Mouse (Mus musculus) intestine, postnatal 0 days (tissue): ENCODE results near the gene Gpc3. TPM values are rescaled to one million over a fixed set of nuclear protein-coding genes. Genes with fewer than 3 reads are reported as not detected.
"Not testable (repeated sequence)": the region's sequence is repeated elsewhere in the genome, so short reads cannot be mapped to it uniquely, and the experiment has no call there.

Experiments
- ATAC-seq: fragments of 200-750 bp; cut with Nextera tagmentation; 2 replicates; pipeline ENCODE4 v1.8.0; 2017; ENCODE audit warnings: mild to moderate bottlenecking, moderate TSS enrichment, moderate library complexity
- H3K27ac ChIP-seq: fragments of 300-500 bp; sonication (generic); 2 replicates; pipeline ENCODE4 v1.5.1; 2014; ENCODE audit warnings: mild to moderate bottlenecking, low read depth, low read length, moderate library complexity
- H3K27me3 ChIP-seq: fragments of 300-500 bp; sonication (generic); replicated peaks from 2 replicates; pipeline ENCODE4 v1.6.1; 2014; ENCODE audit warnings: low read length, mixed read lengths; ENCODE audit not compliant: control insufficient read depth, insufficient read depth
- H3K36me3 ChIP-seq: fragments of 300-500 bp; sonication (generic); 2 replicates; pipeline ENCODE4 v1.6.1; 2014; ENCODE audit warnings: mild to moderate bottlenecking, moderate library complexity; ENCODE audit not compliant: control insufficient read depth, insufficient read depth
- H3K4me1 ChIP-seq: fragments of 300-500 bp; sonication (generic); replicated peaks from 2 replicates; pipeline ENCODE4 v1.6.1; 2014; ENCODE audit warnings: antibody characterized with exemption, low read length, mixed read lengths; ENCODE audit not compliant: control insufficient read depth, insufficient read depth
- H3K4me2 ChIP-seq: fragments of 300-500 bp; sonication (generic); replicated peaks from 2 replicates; pipeline ENCODE4 v1.6.1; 2014; ENCODE audit warnings: low read depth, mild to moderate bottlenecking, moderate library complexity
- H3K4me3 ChIP-seq: fragments of 300-500 bp; sonication (generic); 2 replicates; pipeline ENCODE4 v1.5.1; 2014; ENCODE audit warnings: low read depth, low read length
- H3K9ac ChIP-seq: fragments of 300-500 bp; sonication (generic); 2 replicates; pipeline ENCODE4 v1.6.1; 2014; ENCODE audit warnings: mild to moderate bottlenecking, low read depth, low read length
- H3K9me3 ChIP-seq: fragments of 300-500 bp; sonication (generic); 2 replicates; pipeline ENCODE4 v1.6.1; 2016; ENCODE audit warnings: mixed run types; ENCODE audit not compliant: control insufficient read depth
- CTCF ChIP-seq: sonication (generic); IDR thresholded peaks from 2 replicates; pipeline ENCODE4 v1.5.1; 2016; ENCODE audit warnings: low read depth, mild to moderate bottlenecking, control low read depth, antibody characterized with exemption, moderate library complexity
- WGBS: fragments of 180-500 bp; shearing (Covaris S2); extraction: QIAGEN DNeasy Blood & Tissue Kit; methylation state at CpG from one replicate; pipeline ENCODE4 v1.1.7; 2014; 5-methylcytosine and 5-hydroxymethylcytosine counted together
- polyA plus RNA-seq: library from polyadenylated mRNA; unstranded; fragments of >200 nt; fragmentation: Nextera tagmentation; extraction: Ambion mirVana; gene quantifications from 2 replicates; pipeline ENCODE4 v1.2.1, GENCODE M21; 2015

The Gpc3 gene
- polyA plus RNA-seq, 1 experiment from 2014 or later, result 240 TPM

- Histone ChIP-seq H3K27me3 (no peaks in the 10 kb centered on the region), H3K36me3 (no peaks in the 10 kb centered on the region), H3K4me3 (no peak overlapping the region), H3K9ac (no peak overlapping the region), H3K27ac (no peak overlapping the region), H3K4me2 (no peak overlapping the region), H3K4me1 (no peaks in the 10 kb centered on the region), H3K9me3 (no peaks in the 10 kb centered on the region)
- no peak for ATAC-seq
- WGBS, result 78% methylated on average over 6 of the region's 6 CpGs
- no peak for TF ChIP-seq CTCF
Observed at GRCm38 (mm10) chrX:52369304-52369937, 244.3 kb downstream of the Gpc3 start.

- Histone ChIP-seq H3K27me3 (no peaks in the 10 kb centered on the region), H3K4me3 (no peak overlapping the region), H3K4me1 (no peaks in the 10 kb centered on the region), H3K9me3 (no peaks in the 10 kb centered on the region), H3K27ac (no peak overlapping the region), H3K4me2 (no peak overlapping the region), H3K9ac (no peak overlapping the region), H3K36me3 (no peaks in the 10 kb centered on the region)
- 76% methylated on average over 5 of the region's 5 CpGs for WGBS
- ATAC-seq, result no peak
- no peak for TF ChIP-seq CTCF
Observed at GRCm38 (mm10) chrX:52366826-52367225, 246.9 kb downstream of the Gpc3 start.

GRCm38 (mm10) chrX:52365790-52366189 is 248.0 kb downstream of the Gpc3 start:
- 83% methylated on average over 10 of the region's 10 CpGs for WGBS
- Histone ChIP-seq H3K4me1 (no peaks in the 10 kb centered on the region), H3K4me3 (no peak overlapping the region), H3K9me3 (no peaks in the 10 kb centered on the region), H3K36me3 (no peaks in the 10 kb centered on the region), H3K27me3 (no peaks in the 10 kb centered on the region), H3K4me2 (no peak overlapping the region), H3K9ac (no peak overlapping the region), H3K27ac (no peak overlapping the region)
- no peak for TF ChIP-seq CTCF
- ATAC-seq, result no peak

- no peak overlapping the region for H3K9ac ChIP-seq
- H3K4me3 ChIP-seq, result no peak overlapping the region
- TF ChIP-seq CTCF, result no peak
- no peak overlapping the region for H3K4me2 ChIP-seq
- no peak overlapping the region for H3K27ac ChIP-seq
- 89% methylated on average over 4 of the region's 4 CpGs for WGBS
- H3K4me1 ChIP-seq, result no peaks in the 10 kb centered on the region
- no peak for ATAC-seq
- H3K27me3 ChIP-seq, result no peaks in the 10 kb centered on the region
- no peaks in the 10 kb centered on the region for H3K36me3 ChIP-seq
- no peaks in the 10 kb centered on the region for H3K9me3 ChIP-seq
Observed at GRCm38 (mm10) chrX:52362241-52363011, 251.3 kb downstream of the Gpc3 start.

GRCm38 (mm10) chrX:52352981-52353380 is 260.8 kb downstream of the Gpc3 start:
- 85% methylated on average over 4 of the region's 4 CpGs for WGBS

GRCm38 (mm10) chrX:52350631-52351030 is 263.1 kb downstream of the Gpc3 start:
- H3K36me3 ChIP-seq, H3K4me1 ChIP-seq, H3K9ac ChIP-seq, H3K4me3 ChIP-seq, H3K27ac ChIP-seq, ATAC-seq, H3K27me3 ChIP-seq, H3K9me3 ChIP-seq, H3K4me2 ChIP-seq: not testable (repeated sequence)
- 66% methylated on average over 5 of the region's 5 CpGs for WGBS

More at GRCm38 (mm10) chrX:52352981-52353380, 260.8 kb downstream of the Gpc3 start:
- no peaks in the 10 kb centered on the region for H3K9me3 ChIP-seq
- H3K4me1 ChIP-seq, result no peaks in the 10 kb centered on the region
- no peak overlapping the region for H3K27ac ChIP-seq
- H3K27me3 ChIP-seq, result no peaks in the 10 kb centered on the region
- no peak overlapping the region for H3K4me2 ChIP-seq
- no peak for ATAC-seq
- H3K4me3 ChIP-seq, result no peak overlapping the region
- H3K36me3 ChIP-seq, result no peaks in the 10 kb centered on the region
- no peak overlapping the region for H3K9ac ChIP-seq
- no peak for TF ChIP-seq CTCF
